Mouse (Mus musculus) erythroblast, embryonic 14.5 days (primary cell): Measurements from ENCODE around the gene Mettl7a1. TPM values are rescaled to one million over a fixed set of nuclear protein-coding genes. Genes with fewer than 3 reads are reported as not detected.
"Not testable (repeated sequence)": the region's sequence is repeated elsewhere in the genome, so short reads cannot be mapped to it uniquely, and the experiment has no call there.

Source experiments
- H3K27me3 ChIP-seq: 2 replicates; pipeline ENCODE4 v1.6.1; 2012; ENCODE audit warnings: inconsistent platforms; ENCODE audit not compliant: control insufficient read depth
- H3K36me3 ChIP-seq: 2 replicates; pipeline ENCODE4 v1.6.1; 2012; ENCODE audit warnings: mild to moderate bottlenecking, inconsistent platforms; ENCODE audit not compliant: control insufficient read depth
- H3K4me1 ChIP-seq: 2 replicates; pipeline ENCODE4 v1.6.1; 2012; ENCODE audit warnings: inconsistent platforms; ENCODE audit not compliant: control insufficient read depth
- H3K4me3 ChIP-seq: replicated peaks from 2 replicates; pipeline ENCODE3; 2012; ENCODE audit warnings: moderate library complexity, mild to moderate bottlenecking, inconsistent platforms
- H3K9me3 ChIP-seq: 2 replicates; pipeline ENCODE4 v1.6.1; 2012; ENCODE audit warnings: low read length, inconsistent platforms, mixed read lengths; ENCODE audit not compliant: control insufficient read depth
- GATA1 ChIP-seq: IDR thresholded peaks from 2 replicates; pipeline ENCODE4 v1.6.1; 2012; ENCODE audit warnings: low read length, inconsistent platforms, mixed read lengths
- TAL1 ChIP-seq: IDR thresholded peaks from 3 replicates; pipeline ENCODE4 v1.6.1; 2012; ENCODE audit warnings: low read length, inconsistent platforms, mixed read lengths
- polyA plus RNA-seq: library from polyadenylated mRNA; stranded (reverse); fragments of >175 nt; gene quantifications from 2 replicates; pipeline ENCODE4 v1.2.3, GENCODE M21; 2012

Gene Mettl7a1
- 9.7 and 12.9 TPM in 2 replicates for polyA plus RNA-seq

DNA sequence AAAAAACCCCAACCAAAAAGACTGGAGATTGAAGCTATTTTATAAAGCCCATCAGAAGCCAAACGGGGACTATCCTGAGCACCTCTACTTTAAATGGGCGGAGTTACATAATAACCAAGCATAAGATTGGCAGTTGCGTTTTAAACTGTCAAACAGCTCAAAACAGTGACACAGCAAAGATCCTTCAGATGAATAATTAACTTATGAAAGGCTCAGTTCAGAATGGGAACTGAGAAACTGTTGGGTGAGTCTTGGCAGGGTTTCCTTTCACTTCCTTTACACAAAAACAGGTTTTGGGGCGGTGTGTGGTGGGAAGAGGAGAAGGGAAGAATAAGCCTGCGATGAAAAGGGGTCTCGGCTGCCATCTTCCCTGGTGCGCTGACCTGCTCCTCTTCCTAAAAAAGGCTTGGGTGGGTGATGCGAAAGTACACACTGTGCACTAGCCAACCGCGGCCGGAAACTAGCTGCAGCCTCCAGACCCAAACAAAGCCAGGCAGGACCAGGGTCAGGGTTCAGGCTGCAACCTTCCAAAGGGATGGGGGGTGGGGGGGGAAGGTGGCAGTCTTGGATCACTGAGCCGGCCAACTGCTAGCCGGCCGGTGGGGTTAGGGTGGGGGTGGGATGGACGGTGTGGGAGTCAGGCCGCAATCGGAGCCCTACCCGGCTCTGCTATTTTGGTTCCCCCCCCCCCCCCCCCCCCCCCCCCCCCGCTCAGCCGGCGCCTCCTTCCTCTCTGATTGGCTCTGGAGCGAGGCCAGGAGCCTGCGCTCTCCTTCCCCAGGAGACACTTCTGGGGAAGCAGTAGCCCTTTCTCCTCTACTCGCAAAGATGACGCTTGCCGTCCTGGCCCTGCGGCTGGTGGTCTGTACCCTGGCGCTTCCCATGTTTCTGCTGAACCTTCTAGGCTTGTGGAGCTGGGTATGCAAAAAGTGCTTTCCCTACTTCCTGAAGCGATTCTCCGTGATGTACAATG lies at the start of gene Mettl7a1:
Gene Mettl7a1 (plus strand): TSS at position 122 of the 973 bp plus-strand sequence.
- Histone ChIP-seq H3K36me3 (peaks cover 28% of the 10 kb centered on the region), H3K9me3 (no peaks in the 10 kb centered on the region), H3K4me1 (peaks cover 64% of the 10 kb centered on the region), H3K27me3 (no peaks in the 10 kb centered on the region), H3K4me3 (peak within 1 kb of the TSS; percentile 84)
- no peak for TF ChIP-seq TAL1
- TF ChIP-seq GATA1, result no peak

DNA sequence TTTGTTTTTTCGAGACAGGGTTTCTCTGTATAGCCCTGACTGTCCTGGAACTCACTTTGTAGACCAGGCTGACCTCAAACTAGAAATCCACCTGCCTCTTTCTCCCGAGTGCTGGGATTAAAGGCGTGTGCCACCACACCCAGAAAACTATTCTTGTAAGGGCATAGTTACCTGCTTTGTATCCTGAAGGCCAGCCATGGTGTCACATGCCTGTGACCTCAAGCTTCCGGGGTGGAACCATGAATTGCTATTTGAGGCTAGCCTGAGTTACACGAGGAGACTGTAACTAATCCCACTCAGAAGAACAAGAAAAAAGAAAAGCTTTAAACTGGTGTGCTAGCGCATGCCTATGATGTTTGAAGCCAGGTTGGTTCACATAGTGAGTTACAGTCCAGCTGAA lies 47.6 kb upstream of the Mettl7a1 start:
- Histone ChIP-seq H3K4me3 (no peak overlapping the region), H3K4me1 (peaks cover 2% of the 10 kb centered on the region; the same call in 1 of the 2 replicates), H3K27me3 (no peaks in the 10 kb centered on the region), H3K9me3 (no peaks in the 10 kb centered on the region), H3K36me3 (peaks cover 95% of the 10 kb centered on the region)
- TF ChIP-seq GATA1 (no peak), TAL1 (no peak)

DNA sequence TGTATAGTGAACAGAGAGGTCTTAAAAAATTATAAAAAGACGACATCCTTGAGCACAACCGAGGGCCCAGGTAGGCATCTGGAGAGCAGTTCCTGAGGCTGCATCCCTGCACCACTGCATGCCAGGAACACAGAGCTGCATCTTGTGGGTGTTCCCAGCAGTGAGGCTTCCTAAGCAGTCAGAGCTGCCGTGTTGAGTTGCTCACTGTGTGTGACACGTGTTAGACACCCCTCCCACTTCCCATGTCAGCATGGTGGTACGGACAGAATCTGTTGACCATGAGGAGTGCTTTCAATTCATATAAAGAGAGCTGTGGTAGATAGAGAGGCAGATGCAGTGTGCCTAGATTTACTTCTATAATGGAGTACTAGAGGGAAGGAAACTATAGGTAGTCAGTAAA lies 46.6 kb upstream of the Mettl7a1 start:
- H3K27me3 ChIP-seq, result no peaks in the 10 kb centered on the region
- TF ChIP-seq TAL1 (no peak), GATA1 (no peak)
- peaks cover 95% of the 10 kb centered on the region for H3K36me3 ChIP-seq
- no peak overlapping the region for H3K4me3 ChIP-seq
- peaks cover 2% of the 10 kb centered on the region; the same call in 1 of the 2 replicates for H3K4me1 ChIP-seq
- no peaks in the 10 kb centered on the region for H3K9me3 ChIP-seq

DNA sequence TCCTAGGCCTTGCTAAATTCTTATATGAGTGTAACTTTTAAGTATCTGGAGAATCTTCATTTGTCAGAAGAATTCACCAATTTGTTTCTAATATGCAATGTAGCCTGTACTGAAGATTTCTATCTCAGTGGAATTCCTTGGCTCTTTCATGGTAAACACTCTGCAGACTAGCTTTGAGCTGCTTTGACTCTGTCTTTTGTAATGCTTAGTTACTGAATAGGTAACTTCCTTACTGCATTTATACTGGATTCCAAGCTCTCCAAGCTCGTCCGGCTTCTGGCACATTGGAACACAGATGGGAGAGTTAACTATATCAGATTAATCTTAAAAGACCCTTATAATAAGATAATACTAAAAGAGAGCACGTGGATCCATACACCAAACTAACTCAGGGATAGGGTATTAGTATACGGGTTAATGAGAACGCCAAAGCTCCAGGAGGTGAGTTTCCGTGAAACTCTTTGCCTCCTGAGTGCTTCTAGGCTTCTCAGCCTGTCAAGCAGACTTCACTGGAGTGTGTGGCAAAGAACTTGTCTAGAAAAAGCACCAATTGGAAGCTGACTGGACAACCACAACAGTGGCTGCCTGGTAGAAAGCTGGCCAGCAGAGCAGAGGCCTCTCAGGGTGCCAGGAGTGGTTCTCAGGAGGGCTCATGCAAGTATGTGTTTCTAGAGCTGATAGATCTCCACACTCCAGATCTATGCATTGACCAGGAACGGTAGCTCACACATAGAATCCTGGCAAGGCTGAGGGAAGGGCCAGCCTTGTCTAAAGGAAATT lies 45.1 kb upstream of the Mettl7a1 start:
- Histone ChIP-seq H3K36me3 (peaks cover 88% of the 10 kb centered on the region), H3K4me1 (peaks cover 2% of the 10 kb centered on the region; the same call in 1 of the 2 replicates)

DNA sequence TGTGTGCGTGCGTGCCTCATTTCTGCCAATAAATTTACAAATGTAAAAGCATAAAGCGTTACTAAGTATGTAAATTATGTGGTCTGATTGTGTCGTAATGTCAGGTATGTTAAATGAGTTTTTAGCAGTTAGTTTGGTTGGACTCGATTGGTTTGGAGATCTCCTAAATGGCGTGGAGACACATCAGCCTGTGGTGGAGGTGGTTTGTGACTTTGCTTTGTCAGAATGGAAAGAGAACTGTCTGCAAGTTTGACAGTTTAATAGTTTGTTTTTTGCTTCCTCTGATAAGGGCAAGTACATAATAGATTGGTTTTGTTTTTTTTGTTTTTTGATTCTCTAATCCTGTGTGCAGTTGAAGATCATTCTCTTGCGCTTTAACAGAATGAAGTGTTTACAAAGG lies 43.6 kb upstream of the Mettl7a1 start:
- not testable (repeated sequence) for H3K27me3 ChIP-seq, H3K4me3 ChIP-seq, H3K4me1 ChIP-seq, H3K9me3 ChIP-seq
- H3K36me3 ChIP-seq, result peaks cover 73% of the 10 kb centered on the region

More for the DNA sequence above, 45.1 kb upstream of the Mettl7a1 start:
- Histone ChIP-seq H3K4me3 (no peak overlapping the region), H3K9me3 (no peaks in the 10 kb centered on the region), H3K27me3 (no peaks in the 10 kb centered on the region)
- no peak for TF ChIP-seq TAL1
- no peak for TF ChIP-seq GATA1

DNA sequence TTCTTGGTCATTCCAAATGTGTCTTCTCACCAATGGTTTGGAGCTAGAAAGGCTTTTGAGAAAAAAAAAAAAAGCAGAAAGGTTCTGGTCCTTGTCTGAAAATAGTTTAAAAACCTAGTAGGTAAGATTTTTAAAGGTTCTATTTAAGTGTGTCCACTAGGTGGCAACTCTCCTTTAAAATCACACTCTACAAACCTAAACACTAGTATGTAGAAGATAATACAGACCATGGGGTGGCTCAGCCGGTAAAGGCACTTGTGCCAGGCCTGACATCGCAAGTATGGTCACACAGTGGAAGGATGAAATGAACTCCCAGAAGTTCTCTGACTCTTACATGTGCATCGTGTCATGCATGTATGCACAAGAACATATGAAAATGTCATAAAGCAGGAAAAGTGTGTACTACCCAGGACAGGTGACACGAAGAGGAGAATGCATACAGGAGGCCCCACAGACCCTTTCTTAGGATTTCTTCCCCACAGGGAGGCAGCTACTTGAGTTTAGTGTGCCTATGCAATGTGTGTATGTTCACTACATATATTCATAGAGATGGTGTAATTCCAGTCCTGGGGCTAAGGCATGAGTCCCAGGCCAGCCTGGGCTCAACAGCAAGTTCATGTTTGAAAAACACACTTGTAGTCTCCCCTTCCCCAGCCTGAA lies 40.6 kb upstream of the Mettl7a1 start:
- Histone ChIP-seq H3K4me3 (no peak overlapping the region), H3K27me3 (no peaks in the 10 kb centered on the region), H3K4me1 (no peaks in the 10 kb centered on the region), H3K36me3 (peaks cover 43% of the 10 kb centered on the region), H3K9me3 (peaks cover 2% of the 10 kb centered on the region; the same call in 1 of the 2 replicates)
- TF ChIP-seq TAL1 (no peak), GATA1 (no peak)

DNA sequence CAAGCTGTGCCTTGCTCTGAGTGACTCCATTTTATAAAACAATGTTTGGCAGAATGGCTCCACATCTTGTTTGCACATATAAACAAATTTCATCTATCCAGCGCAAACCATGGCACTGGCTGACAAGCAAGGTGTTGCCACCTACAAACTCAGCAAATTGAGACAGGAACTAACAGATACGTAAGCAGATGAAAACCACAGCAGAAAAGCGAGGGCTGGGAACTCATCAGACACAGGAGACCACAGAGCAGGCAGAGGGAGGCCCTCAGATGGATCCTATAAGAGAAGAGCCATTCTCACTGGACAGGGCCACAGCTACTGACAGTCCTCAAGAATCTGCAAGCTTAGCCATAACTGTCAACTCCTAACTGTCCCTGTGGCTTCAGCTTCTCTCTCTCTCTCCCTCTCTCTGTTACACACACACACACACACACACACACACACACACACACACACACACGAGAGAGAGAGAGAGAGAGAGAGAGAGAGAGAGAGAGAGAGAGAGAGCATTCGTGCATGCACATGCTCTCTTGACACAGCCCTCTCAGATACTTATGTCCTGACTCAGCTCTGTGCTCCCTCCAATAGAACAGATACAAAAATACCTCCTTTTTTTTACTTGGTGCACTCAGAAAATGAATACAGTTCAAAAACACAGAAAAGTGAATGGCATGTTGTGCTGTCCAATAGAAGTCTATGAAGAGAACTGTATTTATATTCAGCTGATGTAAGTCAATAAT lies 38.2 kb upstream of the Mettl7a1 start:
- H3K36me3 ChIP-seq, result peaks cover 22% of the 10 kb centered on the region
- H3K4me1 ChIP-seq, result no peaks in the 10 kb centered on the region
- TF ChIP-seq TAL1 (no peak), GATA1 (no peak)
- no peaks in the 10 kb centered on the region; the same call in 1 of the 2 replicates for H3K27me3 ChIP-seq
- no peak overlapping the region for H3K4me3 ChIP-seq
- peaks cover 2% of the 10 kb centered on the region; the same call in 1 of the 2 replicates for H3K9me3 ChIP-seq

DNA sequence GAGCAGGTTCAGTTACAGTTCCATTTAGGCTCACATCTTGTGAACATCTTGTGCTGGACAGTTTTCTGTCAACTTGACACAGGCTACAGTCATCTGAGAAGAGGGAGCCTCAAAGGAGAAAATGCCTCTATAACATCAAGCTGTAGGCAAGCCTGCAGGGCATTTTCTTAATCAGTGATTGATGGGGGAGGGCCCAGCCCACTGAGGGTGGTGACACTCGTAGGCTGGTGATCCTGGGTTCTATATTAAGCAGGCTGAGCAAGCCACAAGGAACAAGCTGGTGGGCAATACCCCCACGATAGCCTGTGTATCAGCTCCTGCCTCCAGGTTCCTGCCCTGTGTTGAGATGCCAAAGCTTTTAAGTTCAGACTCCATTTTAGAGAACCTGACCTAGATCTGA lies 35.0 kb upstream of the Mettl7a1 start:
- Histone ChIP-seq H3K4me3 (no peak overlapping the region), H3K36me3 (no peaks in the 10 kb centered on the region), H3K27me3 (no peaks in the 10 kb centered on the region; the same call in 1 of the 2 replicates), H3K9me3 (peaks cover 4% of the 10 kb centered on the region; the same call in 1 of the 2 replicates), H3K4me1 (no peaks in the 10 kb centered on the region)
- TF ChIP-seq GATA1 (no peak), TAL1 (no peak)
